Comparison of ENCODE assay signal across 9 mouse cellular contexts in the genomic region with DNA sequence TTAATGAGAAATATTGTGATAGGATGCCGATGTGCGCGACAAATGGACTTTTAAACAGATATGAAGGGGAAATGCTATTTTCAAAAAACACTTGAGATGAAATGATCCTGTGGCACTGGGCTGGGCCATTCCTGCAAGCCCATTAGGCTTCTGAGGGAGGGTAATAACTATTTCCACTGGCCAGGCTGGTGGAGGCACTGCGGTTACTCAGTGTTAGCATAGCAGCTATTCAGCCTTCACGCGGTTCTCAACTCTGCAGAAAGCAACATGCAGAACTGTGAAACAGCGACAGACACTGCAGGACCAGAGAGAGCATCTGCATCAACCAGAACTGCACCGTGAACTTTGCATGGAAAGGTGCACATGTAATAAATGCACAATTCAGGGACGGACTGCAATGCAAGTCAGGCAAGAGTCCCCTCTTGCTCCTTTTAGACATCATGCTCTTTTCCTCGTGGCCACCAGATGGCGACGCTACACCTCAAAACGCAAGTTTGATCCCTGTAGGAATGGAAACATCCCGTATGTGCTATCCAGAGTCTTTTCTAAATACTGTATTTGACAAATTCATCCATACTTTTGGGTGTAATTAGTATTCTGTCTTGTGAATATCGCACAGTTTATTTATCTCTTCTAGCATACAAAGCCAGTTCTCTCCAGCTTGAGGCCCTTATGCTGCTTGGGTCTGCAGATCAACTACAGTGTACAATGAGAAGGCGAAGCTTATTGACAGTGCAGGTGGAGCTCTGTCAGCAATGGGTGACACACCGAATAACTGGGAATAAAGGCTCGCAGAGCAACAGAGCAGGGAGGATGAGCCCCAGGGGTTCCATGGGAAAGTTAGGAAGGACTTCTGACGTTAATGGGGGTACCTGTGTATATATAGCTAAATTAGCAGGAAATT.
DNase-seq lines count a peak whose midpoint lies in the region; ATAC-seq lines count a peak whose summit lies in the region.
"Had no signal": no experiment of that assay in that cellular context is flagged by ENCODE, and none has a peak within 500 bp of the region (broad histone marks: within the 10 kb centered on the region; RNA-seq: fewer than 3 reads in every experiment).

No protein-coding gene starts in this region.

- no peaks in the 10 kb centered on the region for H3K9me3 ChIP-seq in liver, embryonic 12.5 days (replicated peaks)
- H3K9me3 ChIP-seq in limb, embryonic 13.5 days: no peaks in the 10 kb centered on the region
- no peaks in the 10 kb centered on the region for H3K9me3 ChIP-seq in neural tube, embryonic 13.5 days
- H3K9me3 ChIP-seq: stomach, embryonic 15.5 days had no signal

- ATAC-seq in liver, embryonic 12.5 days: no peak
- peak; percentile 64; the same call in 1 of the 2 replicates for ATAC-seq in limb, embryonic 13.5 days (ENCODE audit: low FRiP score, low read depth)
- peak; percentile 77 for ATAC-seq in neural tube, embryonic 13.5 days (ENCODE audit: low read depth)

- DNase-seq in liver: peak; percentile 45
- DNase-seq in c-Kit-positive CD71-negative TER-119-negative erythroid progenitor cells, embryonic 14.5 days (ENCODE audit: low read depth): peak; percentile 22
- DNase-seq in forelimb bud, embryonic 11.5 days (ENCODE audit: low read depth, low spot score): peak; percentile 78
- DNase-seq in kidney, adult 8-10 months: peak; percentile 15 to 53
- peak; percentile 37 for DNase-seq in yolk sac, embryonic 10.5 days (ENCODE audit: low spot score)

- no peak overlapping the region for H3K9ac ChIP-seq in liver, embryonic 12.5 days
- no peak overlapping the region for H3K9ac ChIP-seq in limb, embryonic 13.5 days
- no peak overlapping the region for H3K9ac ChIP-seq in neural tube, embryonic 13.5 days
- H3K9ac ChIP-seq: stomach, embryonic 15.5 days had no signal

- H3K27me3 ChIP-seq in liver, embryonic 12.5 days (replicated peaks): no peaks in the 10 kb centered on the region
- H3K27me3 ChIP-seq in limb, embryonic 13.5 days: no peaks in the 10 kb centered on the region
- H3K27me3 ChIP-seq in neural tube, embryonic 13.5 days: no peaks in the 10 kb centered on the region
- H3K27me3 ChIP-seq: stomach, embryonic 15.5 days had no signal

- H3K4me1 ChIP-seq in liver, embryonic 12.5 days: no peaks in the 10 kb centered on the region
- peaks cover 17% of the 10 kb centered on the region for H3K4me1 ChIP-seq in limb, embryonic 13.5 days
- peaks cover 9% of the 10 kb centered on the region; the same call in 1 of the 2 replicates for H3K4me1 ChIP-seq in neural tube, embryonic 13.5 days (replicated peaks)

- H3K27ac ChIP-seq in liver, embryonic 12.5 days: no peak overlapping the region
- H3K27ac ChIP-seq in limb, embryonic 13.5 days: no peak overlapping the region
- no peak overlapping the region for H3K27ac ChIP-seq in neural tube, embryonic 13.5 days (replicated peaks)
- H3K27ac ChIP-seq: stomach, embryonic 15.5 days had no signal

- H3K36me3 ChIP-seq in liver, embryonic 12.5 days: no peaks in the 10 kb centered on the region
- H3K36me3 ChIP-seq in limb, embryonic 13.5 days: no peaks in the 10 kb centered on the region
- no peaks in the 10 kb centered on the region for H3K36me3 ChIP-seq in neural tube, embryonic 13.5 days
- H3K36me3 ChIP-seq: stomach, embryonic 15.5 days had no signal

- no peak overlapping the region for H3K4me2 ChIP-seq in liver, embryonic 12.5 days
- no peak overlapping the region for H3K4me2 ChIP-seq in limb, embryonic 13.5 days (replicated peaks)
- peak overlapping the region; percentile 33 for H3K4me2 ChIP-seq in neural tube, embryonic 13.5 days
- H3K4me2 ChIP-seq: stomach, embryonic 15.5 days had no signal

- WGBS in liver, embryonic 12.5 days (ENCODE audit: insufficient replicate concordance): 37% methylated on average over 19 of the region's 19 CpGs
- 40% methylated on average over 19 of the region's 19 CpGs for WGBS in limb, embryonic 13.5 days
- 38% methylated on average over 19 of the region's 19 CpGs for WGBS in neural tube, embryonic 13.5 days

- H3K4me3 ChIP-seq in liver, embryonic 12.5 days: no peak overlapping the region
- no peak overlapping the region for H3K4me3 ChIP-seq in limb, embryonic 13.5 days
- H3K4me3 ChIP-seq in neural tube, embryonic 13.5 days: no peak overlapping the region
- H3K4me3 ChIP-seq: stomach, embryonic 15.5 days had no signal

Comparison
In these comparisons a context has a peak if more than half of its experiments do, and no peak if none do; other contexts are left out.
1. DNase-seq: peak in every context shown above with its lines; median percentile 78 in forelimb bud, embryonic 11.5 days; 45 in liver; 37 in yolk sac, embryonic 10.5 days; 34 in kidney, adult 8-10 months; 22 in c-Kit-positive CD71-negative TER-119-negative erythroid progenitor cells, embryonic 14.5 days.